Mouse (Mus musculus): ENCODE measurements around the gene Taok3. TPM values are rescaled to one million over a fixed set of nuclear protein-coding genes. Genes with fewer than 3 reads are reported as not detected.

The Taok3 gene
- polyA plus RNA-seq, 2 experiments: 17.1 to 43.3 TPM

GRCm38 (mm10) chr5:117274817-117275216, 154.9 kb downstream of the Taok3 start:
- no peak for TF ChIP-seq EP300 (IDR thresholded peaks at IDR 0.05; ENCODE audit: low read depth)
- peak; percentile 37; the same call in 1 of the 2 replicates for TF ChIP-seq CTCF (IDR thresholded peaks at IDR 0.05; ENCODE audit: low read depth)
- H3K4me1 ChIP-seq (replicated peaks; ENCODE audit: control insufficient read depth in 2 of 2, insufficient read depth in 2 of 2, low read length in 1 of 2): 0 out of 4 replicates have a peak, but pooled peaks cover 0 to 4% of the 10 kb centered on the region in 2 experiments
- no peaks in the 10 kb centered on the region for H3K9me3 ChIP-seq (ENCODE audit: control insufficient read depth, low read length)
- 61% methylated on average over 5 of the region's 5 CpGs for whole genome bisulfite sequencing (ENCODE audit: insufficient replicate concordance)
- H3K27me3 ChIP-seq (ENCODE audit: control insufficient read depth, insufficient read depth, low read length): no peaks in the 10 kb centered on the region
- H3K27ac ChIP-seq: no peak overlapping the region
- H3K36me3 ChIP-seq (replicated peaks; ENCODE audit: control insufficient read depth, insufficient read depth, low read depth): peaks cover 8% of the 10 kb centered on the region
- H3K4me2 ChIP-seq (ENCODE audit: low read depth): no peak overlapping the region
- ATAC-seq (ENCODE audit: insufficient read depth): no peak
- no peak overlapping the region for H3K9ac ChIP-seq (replicated peaks)
- H3K4me3 ChIP-seq (ENCODE audit: insufficient read depth in 1 of 2, low read depth in 2 of 2, low read length in 2 of 2): no peak overlapping the region
- no peak for DNase-seq (ENCODE audit: low read depth in 3 of 3, low spot score in 3 of 3)

- DNase-seq (ENCODE audit: low read depth in 3 of 3, low spot score in 3 of 3) (no peak), ATAC-seq (ENCODE audit: insufficient read depth) (no peak)
- no peaks in the 10 kb centered on the region for H3K9me3 ChIP-seq (ENCODE audit: control insufficient read depth, low read length)
- TF ChIP-seq CTCF (IDR thresholded peaks at IDR 0.05; ENCODE audit: low read depth): peak; percentile 60
- TF ChIP-seq EP300 (IDR thresholded peaks at IDR 0.05; ENCODE audit: low read depth): no peak
- H3K9ac ChIP-seq (replicated peaks): no peak overlapping the region
- 82% methylated on average over 6 of the region's 6 CpGs for WGBS (ENCODE audit: insufficient replicate concordance)
- no peak overlapping the region for H3K27ac ChIP-seq
- H3K36me3 ChIP-seq (replicated peaks; ENCODE audit: control insufficient read depth, insufficient read depth, low read depth): peaks cover 6% of the 10 kb centered on the region
- H3K4me3 ChIP-seq (ENCODE audit: insufficient read depth in 1 of 2, low read depth in 2 of 2, low read length in 2 of 2): no peak overlapping the region
- no peaks in the 10 kb centered on the region for H3K27me3 ChIP-seq (ENCODE audit: control insufficient read depth, insufficient read depth, low read length)
- H3K4me2 ChIP-seq (ENCODE audit: low read depth): no peak overlapping the region
- peaks cover 0 to 8% of the 10 kb centered on the region in 2 experiments; a peak in 2 of 4 replicates for H3K4me1 ChIP-seq (replicated peaks; ENCODE audit: control insufficient read depth in 2 of 2, insufficient read depth in 2 of 2, low read length in 1 of 2)
Observed at GRCm38 (mm10) chr5:117277784-117278183, 157.9 kb downstream of the Taok3 start.

GRCm38 (mm10) chr5:117278809-117279668, 159.1 kb downstream of the Taok3 start:
- no peak for DNase-seq (ENCODE audit: low read depth in 3 of 3, low spot score in 3 of 3)
- Histone ChIP-seq H3K4me1 (replicated peaks; ENCODE audit: control insufficient read depth in 2 of 2, insufficient read depth in 2 of 2, low read length in 1 of 2) (peaks cover 0 to 8% of the 10 kb centered on the region in 2 experiments; a peak in 2 of 4 replicates), H3K36me3 (replicated peaks; ENCODE audit: control insufficient read depth, insufficient read depth, low read depth) (peaks cover 3% of the 10 kb centered on the region), H3K27me3 (ENCODE audit: control insufficient read depth, insufficient read depth, low read length) (no peaks in the 10 kb centered on the region), H3K9me3 (ENCODE audit: control insufficient read depth, low read length) (no peaks in the 10 kb centered on the region), H3K9ac (replicated peaks) (no peak overlapping the region), H3K4me2 (ENCODE audit: low read depth) (no peak overlapping the region), H3K4me3 (ENCODE audit: insufficient read depth in 1 of 2, low read depth in 2 of 2, low read length in 2 of 2) (no peak overlapping the region), H3K27ac (no peak overlapping the region)
- 77% methylated on average over 15 of the region's 15 CpGs for WGBS (ENCODE audit: insufficient replicate concordance)
- TF ChIP-seq EP300 (IDR thresholded peaks at IDR 0.05; ENCODE audit: low read depth) (no peak), CTCF (IDR thresholded peaks at IDR 0.05; ENCODE audit: low read depth) (no peak)
- ATAC-seq (ENCODE audit: insufficient read depth): peak; percentile 56; the same call in 1 of the 2 replicates

GRCm38 (mm10) chr5:117279669-117280050, 159.7 kb downstream of the Taok3 start:
- Histone ChIP-seq H3K4me2 (ENCODE audit: low read depth) (no peak overlapping the region), H3K4me3 (ENCODE audit: insufficient read depth in 1 of 2, low read depth in 2 of 2, low read length in 2 of 2) (no peak overlapping the region), H3K9ac (replicated peaks) (no peak overlapping the region), H3K4me1 (replicated peaks; ENCODE audit: control insufficient read depth in 2 of 2, insufficient read depth in 2 of 2, low read length in 1 of 2) (peaks cover 0 to 8% of the 10 kb centered on the region in 2 experiments; a peak in 2 of 4 replicates), H3K36me3 (replicated peaks; ENCODE audit: control insufficient read depth, insufficient read depth, low read depth) (peaks cover 5% of the 10 kb centered on the region), H3K27me3 (ENCODE audit: control insufficient read depth, insufficient read depth, low read length) (no peaks in the 10 kb centered on the region), H3K9me3 (ENCODE audit: control insufficient read depth, low read length) (no peaks in the 10 kb centered on the region), H3K27ac (no peak overlapping the region)
- WGBS (ENCODE audit: insufficient replicate concordance): 51% methylated on average over 4 of the region's 4 CpGs
- DNase-seq (ENCODE audit: low read depth in 3 of 3, low spot score in 3 of 3) (no peak), ATAC-seq (ENCODE audit: insufficient read depth) (no peak)
- TF ChIP-seq CTCF (IDR thresholded peaks at IDR 0.05; ENCODE audit: low read depth): no peak
- no peak for TF ChIP-seq EP300 (IDR thresholded peaks at IDR 0.05; ENCODE audit: low read depth)

- H3K27ac ChIP-seq: no peak overlapping the region
- H3K36me3 ChIP-seq (replicated peaks; ENCODE audit: control insufficient read depth, insufficient read depth, low read depth): peaks cover 9% of the 10 kb centered on the region
- 78% methylated on average over 10 of the region's 10 CpGs for WGBS (ENCODE audit: insufficient replicate concordance)
- H3K4me2 ChIP-seq (ENCODE audit: low read depth): no peak overlapping the region
- H3K4me1 ChIP-seq (replicated peaks; ENCODE audit: control insufficient read depth in 2 of 2, insufficient read depth in 2 of 2, low read length in 1 of 2): peaks cover 0 to 10% of the 10 kb centered on the region in 2 experiments; a peak in 3 of 4 replicates
- no peaks in the 10 kb centered on the region for H3K9me3 ChIP-seq (ENCODE audit: control insufficient read depth, low read length)
- DNase-seq (ENCODE audit: low read depth in 3 of 3, low spot score in 3 of 3) (no peak), ATAC-seq (ENCODE audit: insufficient read depth) (no peak)
- TF ChIP-seq EP300 (IDR thresholded peaks at IDR 0.05; ENCODE audit: low read depth): no peak
- TF ChIP-seq CTCF (IDR thresholded peaks at IDR 0.05; ENCODE audit: low read depth): peak; percentile 51
- H3K27me3 ChIP-seq (ENCODE audit: control insufficient read depth, insufficient read depth, low read length): no peaks in the 10 kb centered on the region
- no peak overlapping the region for H3K4me3 ChIP-seq (ENCODE audit: insufficient read depth in 1 of 2, low read depth in 2 of 2, low read length in 2 of 2)
- no peak overlapping the region for H3K9ac ChIP-seq (replicated peaks)
Observed at GRCm38 (mm10) chr5:117281536-117281935, 161.6 kb downstream of the Taok3 start.
